Mouse (Mus musculus): ENCODE results near the gene Ppp1r35. TPM values are rescaled to one million over a fixed set of nuclear protein-coding genes. Genes with fewer than 3 reads are reported as not detected.

The Ppp1r35 gene
- polyA plus RNA-seq (2012; ENCODE audit: insufficient read depth, insufficient read length, missing spikeins): 15.1 and 15.4 TPM in 2 replicates

- Histone ChIP-seq H3K4me1 (ENCODE audit: control insufficient read depth, insufficient read depth, insufficient read length, low read length) (0 out of 2 replicates have a peak, but pooled peaks cover 5% of the 10 kb centered on the region), H3K27ac (replicated peaks; ENCODE audit: low read depth, low read length) (peak within 1 kb of the TSS; percentile 33; the same call in 1 of the 2 replicates), H3K4me3 (ENCODE audit: insufficient read depth, low read depth, low read length) (peak within 1 kb of the TSS; percentile 77)
Observed at GRCm38 (mm10) chr5:137778635-137779034, at the start of gene Ppp1r35. Ppp1r35 (plus strand) TSS chr5:137778849.

GRCm38 (mm10) chr5:137733638-137734288 is 44.9 kb upstream of the Ppp1r35 start:
- no peak overlapping the region for H3K4me3 ChIP-seq (ENCODE audit: insufficient read depth, low read depth, low read length)
- no peak overlapping the region for H3K27ac ChIP-seq (replicated peaks; ENCODE audit: low read depth, low read length)
- H3K4me1 ChIP-seq (ENCODE audit: control insufficient read depth, insufficient read depth, insufficient read length, low read length): no peaks in the 10 kb centered on the region

- Histone ChIP-seq H3K4me1 (ENCODE audit: control insufficient read depth, insufficient read depth, insufficient read length, low read length) (no peaks in the 10 kb centered on the region), H3K4me3 (ENCODE audit: insufficient read depth, low read depth, low read length) (no peak overlapping the region), H3K27ac (replicated peaks; ENCODE audit: low read depth, low read length) (no peak overlapping the region)
Observed at GRCm38 (mm10) chr5:137734289-137735061, 44.2 kb upstream of the Ppp1r35 start.

GRCm38 (mm10) chr5:137737400-137737940 is 41.2 kb upstream of the Ppp1r35 start:
- H3K4me3 ChIP-seq (ENCODE audit: insufficient read depth, low read depth, low read length): no peak overlapping the region
- H3K27ac ChIP-seq (replicated peaks; ENCODE audit: low read depth, low read length): no peak overlapping the region
- no peaks in the 10 kb centered on the region for H3K4me1 ChIP-seq (ENCODE audit: control insufficient read depth, insufficient read depth, insufficient read length, low read length)

- no peak overlapping the region for H3K27ac ChIP-seq (replicated peaks; ENCODE audit: low read depth, low read length)
- H3K4me3 ChIP-seq (ENCODE audit: insufficient read depth, low read depth, low read length): no peak overlapping the region
- H3K4me1 ChIP-seq (ENCODE audit: control insufficient read depth, insufficient read depth, insufficient read length, low read length): no peaks in the 10 kb centered on the region
Observed at GRCm38 (mm10) chr5:137738516-137738915, 40.1 kb upstream of the Ppp1r35 start.

- Histone ChIP-seq H3K4me1 (ENCODE audit: control insufficient read depth, insufficient read depth, insufficient read length, low read length) (no peaks in the 10 kb centered on the region), H3K27ac (replicated peaks; ENCODE audit: low read depth, low read length) (no peak overlapping the region), H3K4me3 (ENCODE audit: insufficient read depth, low read depth, low read length) (no peak overlapping the region)
Observed at GRCm38 (mm10) chr5:137739471-137739870, 39.2 kb upstream of the Ppp1r35 start.

GRCm38 (mm10) chr5:137740506-137740905 is 38.1 kb upstream of the Ppp1r35 start:
- peak overlapping the region; percentile 44 for H3K4me3 ChIP-seq (ENCODE audit: insufficient read depth, low read depth, low read length)
- no peak overlapping the region for H3K27ac ChIP-seq (replicated peaks; ENCODE audit: low read depth, low read length)

GRCm38 (mm10) chr5:137741023-137741931 is 37.4 kb upstream of the Ppp1r35 start, which contains the start of gene Nyap1:
Nyap1 (minus strand) TSS chr5:137741607.
- peak within 1 kb of the TSS; percentile 75 for H3K4me3 ChIP-seq (ENCODE audit: insufficient read depth, low read depth, low read length)
- no peak within 1 kb of the TSS for H3K27ac ChIP-seq (replicated peaks; ENCODE audit: low read depth, low read length)
- H3K4me1 ChIP-seq (ENCODE audit: control insufficient read depth, insufficient read depth, insufficient read length, low read length): no peaks in the 10 kb centered on the region

More at GRCm38 (mm10) chr5:137740506-137740905, 38.1 kb upstream of the Ppp1r35 start:
- H3K4me1 ChIP-seq (ENCODE audit: control insufficient read depth, insufficient read depth, insufficient read length, low read length): no peaks in the 10 kb centered on the region

GRCm38 (mm10) chr5:137742048-137742447 is 36.6 kb upstream of the Ppp1r35 start:
- no peak overlapping the region for H3K4me3 ChIP-seq (ENCODE audit: insufficient read depth, low read depth, low read length)
- no peaks in the 10 kb centered on the region; the same call in 1 of the 2 replicates for H3K4me1 ChIP-seq (ENCODE audit: control insufficient read depth, insufficient read depth, insufficient read length, low read length)
- H3K27ac ChIP-seq (replicated peaks; ENCODE audit: low read depth, low read length): no peak overlapping the region

- H3K4me1 ChIP-seq (ENCODE audit: control insufficient read depth, insufficient read depth, insufficient read length, low read length): peaks cover 5% of the 10 kb centered on the region
- H3K27ac ChIP-seq (replicated peaks; ENCODE audit: low read depth, low read length): no peak overlapping the region
- no peak overlapping the region for H3K4me3 ChIP-seq (ENCODE audit: insufficient read depth, low read depth, low read length)
Observed at GRCm38 (mm10) chr5:137742836-137743235, 35.8 kb upstream of the Ppp1r35 start.

GRCm38 (mm10) chr5:137744197-137744596 is 34.5 kb upstream of the Ppp1r35 start:
- Histone ChIP-seq H3K4me3 (ENCODE audit: insufficient read depth, low read depth, low read length) (no peak overlapping the region), H3K27ac (replicated peaks; ENCODE audit: low read depth, low read length) (no peak overlapping the region), H3K4me1 (ENCODE audit: control insufficient read depth, insufficient read depth, insufficient read length, low read length) (peaks cover 11% of the 10 kb centered on the region)

GRCm38 (mm10) chr5:137745214-137746171 is 33.2 kb upstream of the Ppp1r35 start, which contains the start of gene Tsc22d4:
Tsc22d4 (plus strand) TSS chr5:137745730.
- Histone ChIP-seq H3K4me3 (ENCODE audit: insufficient read depth, low read depth, low read length) (peak within 1 kb of the TSS; percentile 79), H3K4me1 (ENCODE audit: control insufficient read depth, insufficient read depth, insufficient read length, low read length) (peaks cover 11% of the 10 kb centered on the region), H3K27ac (replicated peaks; ENCODE audit: low read depth, low read length) (peak within 1 kb of the TSS; percentile 53)

- H3K4me1 ChIP-seq (ENCODE audit: control insufficient read depth, insufficient read depth, insufficient read length, low read length): peaks cover 11% of the 10 kb centered on the region
- peak overlapping the region; percentile 79 for H3K4me3 ChIP-seq (ENCODE audit: insufficient read depth, low read depth, low read length)
- peak overlapping the region; percentile 53 for H3K27ac ChIP-seq (replicated peaks; ENCODE audit: low read depth, low read length)
Observed at GRCm38 (mm10) chr5:137746282-137746850, 32.3 kb upstream of the Ppp1r35 start.

Measured in brown adipose tissue, adult 24 weeks (tissue).